Mouse (Mus musculus): Measurements from ENCODE around the gene Shisa6. TPM values are rescaled to one million over a fixed set of nuclear protein-coding genes. Genes with fewer than 3 reads are reported as not detected.

The Shisa6 gene
- not detected for polyA plus RNA-seq (2021)

- no peak for DNase-seq (ENCODE audit: low read depth, low spot score)
- H3K27me3 ChIP-seq = no peaks in the 10 kb centered on the region
- TF ChIP-seq CTCF (IDR thresholded peaks at IDR 0.05) = no peak
- POLR2A ChIA-PET = no interaction called here
- no peak for ATAC-seq
- in situ Hi-C loops (cut with MboI; ENCODE audit: low pct_unique_long_range_greater_than_20kb) = no loop called here
- CTCF ChIA-PET = no interaction called here
Measured at GRCm38 (mm10) chr11:66525371-66526045, at the start of gene Shisa6. Shisa6 (minus strand) TSS chr11:66525964.

- H3K27me3 ChIP-seq = peaks cover 4% of the 10 kb centered on the region
- in situ Hi-C loops (cut with MboI; ENCODE audit: low pct_unique_long_range_greater_than_20kb) = no loop called here
- CTCF ChIA-PET = no interaction called here
- POLR2A ChIA-PET = no interaction called here
- ATAC-seq = no peak
- no peak for DNase-seq (ENCODE audit: low read depth, low spot score)
- no peak for TF ChIP-seq CTCF (IDR thresholded peaks at IDR 0.05)
Measured at GRCm38 (mm10) chr11:66573888-66574287, 48.1 kb upstream of the Shisa6 start.

- no peak for DNase-seq (ENCODE audit: low read depth, low spot score)
- ChIA-PET CTCF (no interaction called here), POLR2A (no interaction called here)
- in situ Hi-C loops (cut with MboI; ENCODE audit: low pct_unique_long_range_greater_than_20kb) = no loop called here
- no peak for TF ChIP-seq CTCF (IDR thresholded peaks at IDR 0.05)
- no peak for ATAC-seq
- H3K27me3 ChIP-seq = no peaks in the 10 kb centered on the region
Measured at GRCm38 (mm10) chr11:66569045-66569444, 43.3 kb upstream of the Shisa6 start.

GRCm38 (mm10) chr11:66568386-66568791 is 42.6 kb upstream of the Shisa6 start:
- ChIA-PET CTCF (no interaction called here), POLR2A (no interaction called here)
- DNase-seq (ENCODE audit: low read depth, low spot score) (no peak), ATAC-seq (no peak)
- TF ChIP-seq CTCF (IDR thresholded peaks at IDR 0.05) = no peak
- H3K27me3 ChIP-seq = no peaks in the 10 kb centered on the region
- in situ Hi-C loops (cut with MboI; ENCODE audit: low pct_unique_long_range_greater_than_20kb) = no loop called here

- ATAC-seq (no peak), DNase-seq (ENCODE audit: low read depth, low spot score) (no peak)
- H3K27me3 ChIP-seq = no peaks in the 10 kb centered on the region
- no peak for TF ChIP-seq CTCF (IDR thresholded peaks at IDR 0.05)
- in situ Hi-C loops (cut with MboI; ENCODE audit: low pct_unique_long_range_greater_than_20kb) = no loop called here
- POLR2A ChIA-PET = no interaction called here
- CTCF ChIA-PET = no interaction called here
Measured at GRCm38 (mm10) chr11:66567382-66567781, 41.6 kb upstream of the Shisa6 start.

GRCm38 (mm10) chr11:66562274-66562673 is 36.5 kb upstream of the Shisa6 start:
- ChIA-PET CTCF (no interaction called here), POLR2A (no interaction called here)
- in situ Hi-C loops (cut with MboI; ENCODE audit: low pct_unique_long_range_greater_than_20kb) = no loop called here
- TF ChIP-seq CTCF (IDR thresholded peaks at IDR 0.05) = no peak
- no peaks in the 10 kb centered on the region for H3K27me3 ChIP-seq
- ATAC-seq = no peak
- no peak for DNase-seq (ENCODE audit: low read depth, low spot score)

GRCm38 (mm10) chr11:66537820-66538219 is 12.1 kb upstream of the Shisa6 start:
- POLR2A ChIA-PET = no interaction called here
- in situ Hi-C loops (cut with MboI; ENCODE audit: low pct_unique_long_range_greater_than_20kb) = no loop called here

GRCm38 (mm10) chr11:66535866-66536265 is 10.1 kb upstream of the Shisa6 start:
- CTCF ChIA-PET = no interaction called here
- DNase-seq (ENCODE audit: low read depth, low spot score) = no peak
- TF ChIP-seq CTCF (IDR thresholded peaks at IDR 0.05) = no peak
- in situ Hi-C loops (cut with MboI; ENCODE audit: low pct_unique_long_range_greater_than_20kb) = no loop called here
- no peak for ATAC-seq
- H3K27me3 ChIP-seq = no peaks in the 10 kb centered on the region
- POLR2A ChIA-PET = no interaction called here

More at GRCm38 (mm10) chr11:66537820-66538219, 12.1 kb upstream of the Shisa6 start:
- CTCF ChIA-PET = interaction anchor here (1.0 kb wide), 1 partner anchor 13 kb away, joined by 3 read pairs; no protein-coding TSS in a partner anchor
- H3K27me3 ChIP-seq = no peaks in the 10 kb centered on the region
- DNase-seq (ENCODE audit: low read depth, low spot score) (no peak), ATAC-seq (no peak)
- TF ChIP-seq CTCF (IDR thresholded peaks at IDR 0.05) = no peak

GRCm38 (mm10) chr11:66535156-66535555 is 9.4 kb upstream of the Shisa6 start:
- TF ChIP-seq CTCF (IDR thresholded peaks at IDR 0.05) = no peak
- H3K27me3 ChIP-seq = no peaks in the 10 kb centered on the region
- ATAC-seq (no peak), DNase-seq (ENCODE audit: low read depth, low spot score) (no peak)
- ChIA-PET CTCF (no interaction called here), POLR2A (no interaction called here)
- in situ Hi-C loops (cut with MboI; ENCODE audit: low pct_unique_long_range_greater_than_20kb) = no loop called here

- CTCF ChIA-PET = no interaction called here
- DNase-seq (ENCODE audit: low read depth, low spot score) = no peak
- no peaks in the 10 kb centered on the region for H3K27me3 ChIP-seq
- no peak for TF ChIP-seq CTCF (IDR thresholded peaks at IDR 0.05)
- ATAC-seq = no peak
- POLR2A ChIA-PET = no interaction called here
- in situ Hi-C loops (cut with MboI; ENCODE audit: low pct_unique_long_range_greater_than_20kb) = no loop called here
Measured at GRCm38 (mm10) chr11:66534291-66534690, 8.5 kb upstream of the Shisa6 start.

- in situ Hi-C loops (cut with MboI; ENCODE audit: low pct_unique_long_range_greater_than_20kb) = no loop called here
- ATAC-seq = no peak
- no peak for TF ChIP-seq CTCF (IDR thresholded peaks at IDR 0.05)
- ChIA-PET CTCF (no interaction called here), POLR2A (no interaction called here)
- H3K27me3 ChIP-seq = no peaks in the 10 kb centered on the region
- DNase-seq (ENCODE audit: low read depth, low spot score) = no peak
Measured at GRCm38 (mm10) chr11:66528146-66528545, 2.4 kb upstream of the Shisa6 start.

- POLR2A ChIA-PET = no interaction called here
- in situ Hi-C loops (cut with MboI; ENCODE audit: low pct_unique_long_range_greater_than_20kb) = no loop called here
- no peaks in the 10 kb centered on the region for H3K27me3 ChIP-seq
- CTCF ChIA-PET = no interaction called here
- no peak for DNase-seq (ENCODE audit: low read depth, low spot score)
- no peak for ATAC-seq
- TF ChIP-seq CTCF (IDR thresholded peaks at IDR 0.05) = no peak
Measured at GRCm38 (mm10) chr11:66527343-66527742, 1.6 kb upstream of the Shisa6 start.

Data from Patski (cell line).